Mouse (Mus musculus): ENCODE measurements around the gene Anapc13.

The Anapc13 gene

GRCm38 (mm10) chr9:102625983-102626838 lies at the start of gene Anapc13, which contains the start of gene Cep63:
TSS of gene Anapc13 (plus strand) at chr9:102626296.
TSS of gene Cep63 (minus strand) at chr9:102626534.
- peak; percentile 97 for DNase-seq (ENCODE audit: extremely low read depth, insufficient read length, low spot score)

- no peak for DNase-seq (ENCODE audit: extremely low read depth, insufficient read length, low spot score)
Measured at GRCm38 (mm10) chr9:102577480-102577879, 48.6 kb upstream of the Anapc13 start.

DNA sequence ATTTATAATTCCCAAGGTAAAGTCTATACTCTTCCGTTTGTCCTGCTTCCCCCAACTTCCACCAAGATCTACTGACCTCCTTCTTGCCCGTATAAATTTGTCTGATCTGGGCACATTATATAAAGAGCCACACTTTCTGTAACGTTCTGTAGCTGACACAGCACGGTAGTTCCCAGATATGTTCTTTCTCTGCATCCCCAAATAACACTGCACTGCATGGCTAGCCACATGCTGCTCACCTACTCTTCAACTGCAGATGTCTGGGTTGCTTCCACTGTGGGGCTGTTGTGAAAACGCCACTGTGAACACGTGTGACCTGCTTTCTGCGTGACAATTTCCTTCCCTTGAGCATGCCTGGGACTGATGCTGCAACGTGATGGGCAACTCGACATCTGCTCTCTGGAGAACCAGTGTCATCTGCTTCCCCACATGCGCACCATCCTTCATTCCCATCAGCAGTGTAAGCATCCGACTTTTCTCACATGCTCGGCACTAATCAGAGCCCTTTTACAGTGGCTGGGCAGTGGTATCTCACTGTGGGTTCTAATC lies 44.1 kb upstream of the Anapc13 start:
- DNase-seq (ENCODE audit: extremely low read depth, insufficient read length, low spot score) = no peak

GRCm38 (mm10) chr9:102587347-102587746 lies 38.7 kb upstream of the Anapc13 start:
- no peak for DNase-seq (ENCODE audit: extremely low read depth, insufficient read length, low spot score)

GRCm38 (mm10) chr9:102594667-102595393 lies 31.3 kb upstream of the Anapc13 start:
- DNase-seq (ENCODE audit: extremely low read depth, insufficient read length, low spot score) = no peak

GRCm38 (mm10) chr9:102595662-102596436 lies 30.2 kb upstream of the Anapc13 start:
- no peak for DNase-seq (ENCODE audit: extremely low read depth, insufficient read length, low spot score)

DNA sequence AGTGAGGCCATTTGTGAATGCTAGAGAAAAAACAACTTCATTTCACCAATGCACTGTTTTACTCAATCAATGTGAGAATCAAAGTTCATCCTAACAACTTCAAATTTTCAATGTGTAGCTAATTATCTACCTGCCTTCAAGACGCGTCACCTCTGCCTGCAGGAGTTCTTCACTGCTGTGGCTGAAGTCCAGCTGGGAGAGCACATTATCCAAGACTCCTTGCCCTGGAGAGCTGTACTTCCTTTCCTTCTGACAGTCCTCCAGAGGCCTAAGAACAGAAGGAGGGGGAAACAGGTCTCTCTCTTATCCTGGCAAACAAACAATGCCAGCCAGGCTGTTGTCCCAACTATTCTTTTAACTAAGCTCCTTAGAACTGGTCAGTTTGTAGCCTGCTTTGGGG lies 24.9 kb upstream of the Anapc13 start:
- DNase-seq (ENCODE audit: extremely low read depth, insufficient read length, low spot score) = no peak

DNA sequence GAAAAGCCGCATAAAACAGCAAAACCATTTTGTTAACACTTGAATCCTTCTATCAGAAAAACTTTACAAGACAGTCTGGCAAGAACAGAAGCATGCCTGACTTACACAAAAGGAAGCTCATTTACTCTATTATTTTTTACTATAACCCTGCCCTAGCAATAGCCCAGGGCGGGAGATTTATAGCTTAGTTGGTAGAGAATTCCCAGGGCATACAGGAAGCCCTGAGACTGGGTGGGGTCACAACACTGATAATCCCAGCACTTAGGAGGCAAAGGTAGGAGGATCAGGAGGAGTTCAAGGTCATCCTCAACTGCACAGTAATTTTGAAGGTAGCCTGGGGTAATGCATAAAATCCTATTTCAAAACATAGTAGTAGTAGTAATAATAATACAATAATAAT lies 24.4 kb upstream of the Anapc13 start:
- no peak for DNase-seq (ENCODE audit: extremely low read depth, insufficient read length, low spot score)

- DNase-seq (ENCODE audit: extremely low read depth, insufficient read length, low spot score) = no peak
Measured at GRCm38 (mm10) chr9:102605162-102605561, 20.9 kb upstream of the Anapc13 start.

DNA sequence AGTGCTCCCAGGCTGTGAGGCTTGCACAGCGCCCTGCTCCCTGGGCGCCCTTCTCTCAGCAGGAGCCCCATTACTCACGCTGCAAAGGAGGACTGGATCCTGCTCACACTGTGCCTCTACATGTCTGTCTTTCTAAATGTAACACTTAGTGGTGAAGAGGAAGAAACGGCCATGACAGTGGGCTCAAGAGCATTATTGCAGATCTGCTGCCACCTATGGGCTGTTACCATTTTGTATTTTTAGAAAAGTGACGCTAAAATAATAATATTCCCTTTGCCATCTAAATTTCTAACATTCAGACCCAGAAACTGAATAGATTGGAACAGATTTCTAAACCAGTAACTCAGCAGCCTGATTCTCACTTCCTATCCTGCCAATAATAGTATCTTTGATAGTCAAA lies 18.6 kb upstream of the Anapc13 start:
- DNase-seq (ENCODE audit: extremely low read depth, insufficient read length, low spot score) = no peak

GRCm38 (mm10) chr9:102609221-102609620 lies 16.9 kb upstream of the Anapc13 start:
- no peak for DNase-seq (ENCODE audit: extremely low read depth, insufficient read length, low spot score)

DNA sequence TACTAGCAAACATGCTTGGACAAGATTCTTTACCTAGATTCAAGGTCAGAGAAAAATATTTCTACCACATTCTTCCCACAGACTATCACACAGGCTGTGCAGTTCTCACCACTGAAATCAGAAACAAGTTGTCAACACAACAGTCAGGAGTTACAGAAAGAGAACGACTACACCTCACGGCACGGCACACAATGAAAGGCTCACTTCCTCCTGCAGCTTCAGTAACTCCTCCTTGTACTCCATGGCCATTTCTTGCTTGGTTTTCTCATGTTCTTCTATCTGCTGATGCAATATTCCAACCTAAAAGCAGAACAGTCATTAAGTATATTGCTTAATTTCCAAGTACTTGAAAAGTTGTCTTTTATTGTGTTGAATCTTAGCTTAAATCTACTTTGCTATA lies 11.0 kb upstream of the Anapc13 start:
- DNase-seq (ENCODE audit: extremely low read depth, insufficient read length, low spot score) = no peak

DNA sequence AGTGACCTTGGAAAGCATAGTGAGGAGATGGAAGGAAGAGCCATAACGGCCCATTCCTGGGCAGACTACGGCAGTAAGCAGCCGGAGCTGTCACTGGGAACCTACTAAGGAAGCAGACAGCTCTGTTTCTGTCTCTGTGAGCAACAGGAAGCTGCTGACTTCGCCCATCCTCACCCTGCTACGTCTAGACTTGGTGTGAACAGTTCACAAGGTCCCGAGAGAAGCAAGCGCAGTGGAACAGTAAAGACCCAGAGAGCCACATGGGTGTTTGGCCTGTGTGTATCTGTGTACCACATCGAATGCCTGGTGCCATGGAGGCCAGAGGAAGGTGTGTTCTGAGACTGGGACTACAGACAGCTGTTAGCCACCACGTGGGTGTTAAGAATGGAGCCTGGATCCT lies 9.8 kb upstream of the Anapc13 start:
- DNase-seq (ENCODE audit: extremely low read depth, insufficient read length, low spot score) = no peak

- no peak for DNase-seq (ENCODE audit: extremely low read depth, insufficient read length, low spot score)
Measured at GRCm38 (mm10) chr9:102621385-102621784, 4.7 kb upstream of the Anapc13 start.

GRCm38 (mm10) chr9:102622192-102622857 lies 3.8 kb upstream of the Anapc13 start:
- peak; percentile 26 for DNase-seq (ENCODE audit: extremely low read depth, insufficient read length, low spot score)

DNA sequence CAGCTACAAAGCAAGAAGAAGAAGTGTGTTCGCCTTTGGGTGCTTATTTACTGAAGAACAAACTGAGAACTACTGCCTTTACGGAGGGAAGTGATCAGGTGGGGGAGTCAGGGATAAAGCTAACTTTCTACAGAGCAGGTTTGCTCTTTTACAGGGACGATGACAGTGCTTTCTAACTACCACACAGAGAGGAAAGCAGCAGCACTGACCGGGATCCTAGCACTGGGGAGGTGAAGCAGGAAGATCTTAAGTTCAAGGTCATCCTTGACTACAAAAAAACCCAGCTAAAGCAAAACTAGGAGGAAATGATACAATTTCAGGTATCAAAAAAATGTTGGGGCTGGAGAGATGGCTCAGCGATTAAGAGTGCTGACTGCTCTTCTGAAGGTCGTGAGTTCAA lies 3.2 kb upstream of the Anapc13 start:
- DNase-seq (ENCODE audit: extremely low read depth, insufficient read length, low spot score) = no peak

- no peak for DNase-seq (ENCODE audit: extremely low read depth, insufficient read length, low spot score)
Measured at GRCm38 (mm10) chr9:102623581-102623980, 2.5 kb upstream of the Anapc13 start.

DNA sequence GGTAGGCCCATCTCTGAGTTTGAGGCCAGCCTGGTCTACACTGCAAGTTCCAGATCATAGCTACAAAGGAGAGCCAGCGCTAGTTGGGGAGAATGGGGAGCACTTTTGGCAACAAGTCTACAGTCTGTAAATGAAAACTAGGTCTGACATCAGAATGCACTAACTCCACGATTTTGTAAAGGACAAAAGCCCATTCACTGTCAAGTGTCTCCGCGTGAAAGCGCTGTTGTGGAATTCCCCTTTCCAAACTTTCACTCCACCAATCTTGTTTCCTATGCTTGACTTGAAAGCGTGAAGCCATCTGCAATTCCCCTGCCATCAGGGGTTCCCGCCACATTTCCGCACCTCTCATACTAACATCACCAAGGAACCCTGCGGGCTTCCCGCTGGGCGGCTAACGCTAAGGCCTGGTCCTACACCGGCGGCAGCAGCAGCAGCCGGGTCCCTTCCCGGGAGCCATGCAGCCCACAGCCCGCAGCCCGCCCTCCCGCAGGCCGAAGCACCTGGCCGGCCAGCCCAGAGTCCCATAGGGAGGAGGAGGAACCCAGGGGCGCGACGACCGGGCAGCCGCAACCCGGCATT lies 604 bp upstream of the Anapc13 start:
- no peak for DNase-seq (ENCODE audit: extremely low read depth, insufficient read length, low spot score)

DNA sequence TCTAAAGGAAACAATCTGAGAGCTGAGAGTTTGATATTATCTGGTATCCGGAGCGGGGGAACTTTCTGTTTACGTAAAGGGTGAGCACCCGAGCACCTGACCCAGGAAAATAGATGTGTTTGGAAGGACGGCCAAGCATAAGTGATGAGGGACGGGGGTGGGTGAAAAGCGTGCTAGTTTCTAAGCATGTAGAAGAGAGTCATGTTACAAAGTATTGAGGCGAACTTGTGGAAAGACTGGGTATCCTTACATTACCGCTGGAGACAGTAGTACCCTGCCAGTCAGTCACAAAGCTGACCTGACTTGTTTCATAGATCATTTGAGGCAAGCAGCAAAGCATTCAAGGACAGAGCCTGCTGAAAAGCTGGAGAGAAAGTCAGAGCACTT lies 736 bp downstream of the Anapc13 start:
- no peak for DNase-seq (ENCODE audit: extremely low read depth, insufficient read length, low spot score)

DNA sequence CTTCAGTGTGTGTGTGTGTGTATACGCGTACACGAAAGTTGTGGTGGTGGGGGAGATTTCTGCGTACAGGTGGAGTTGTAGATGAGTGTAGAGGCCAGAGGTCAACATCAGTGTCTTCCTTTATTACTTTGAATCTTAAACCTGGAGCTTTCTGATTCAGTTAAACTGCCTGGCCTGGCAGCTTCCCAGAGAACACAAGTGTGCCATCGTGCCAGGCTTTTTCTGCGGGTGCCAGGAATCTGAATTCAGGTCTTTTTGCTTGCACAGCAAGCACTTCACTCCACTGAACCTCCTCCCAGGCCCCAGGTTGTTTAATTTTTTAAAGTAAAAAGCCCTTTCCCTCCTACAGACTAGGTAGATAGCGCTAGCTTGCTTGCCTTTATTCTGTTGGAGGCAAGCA lies 1.3 kb downstream of the Anapc13 start:
- DNase-seq (ENCODE audit: extremely low read depth, insufficient read length, low spot score) = no peak

All from 3134 (cell line).